In the genomic region with DNA sequence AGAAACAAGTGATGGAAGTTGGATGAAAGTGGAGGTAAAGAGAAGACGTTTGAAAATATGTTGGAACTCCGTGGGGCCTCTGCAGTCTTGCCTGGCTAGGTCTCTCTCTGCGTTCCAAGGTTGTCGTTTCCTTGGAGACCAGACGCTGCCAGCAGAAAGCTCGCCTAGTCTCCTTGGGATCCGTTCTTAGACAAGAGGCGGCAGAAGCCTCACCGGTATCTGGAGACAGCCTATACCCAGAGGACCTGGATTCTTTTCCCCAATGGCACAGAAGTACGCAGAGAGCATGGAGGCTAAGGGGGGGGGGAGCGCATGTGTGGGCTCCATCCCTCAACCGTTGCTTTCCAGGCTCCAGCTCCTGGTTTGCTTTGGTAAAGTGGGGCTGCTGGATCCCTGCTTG, we compare ENCODE assay signal across 9 mouse cellular contexts. TPM values are rescaled to one million over a fixed set of nuclear protein-coding genes. Genes with fewer than 3 reads are reported as not detected.
A peak's percentile ranks its signal among the peaks of the same experiment; 100 is the strongest.
DNase-seq lines count a peak whose midpoint lies in the region; ATAC-seq and TF ChIP-seq lines count a peak whose summit lies in the region.
"Had no signal": no experiment of that assay in that cellular context is flagged by ENCODE, and none has a peak within 500 bp of the region (broad histone marks: within the 10 kb centered on the region; RNA-seq: fewer than 3 reads in every experiment).

No protein-coding gene starts in this region.

- H3K4me2 ChIP-seq in kidney, embryonic 14.5 days (replicated peaks; ENCODE audit: low read depth, low read length), result peak overlapping the region; percentile 39
- H3K4me2 ChIP-seq in forebrain, embryonic 15.5 days (replicated peaks), result peak overlapping the region; percentile 22
- peak overlapping the region; percentile 35 for H3K4me2 ChIP-seq in midbrain, embryonic 14.5 days (ENCODE audit: low read length)

- TF ChIP-seq POLR2A in brain, embryonic 14.5 days (IDR thresholded peaks at IDR 0.05; ENCODE audit: borderline replicate concordance, extremely low read depth, insufficient read depth, insufficient read length, poor library complexity, severe bottlenecking), result no peak

- H3K27me3 ChIP-seq in kidney, embryonic 14.5 days (ENCODE audit: control insufficient read depth, insufficient read depth, low read length), result no peaks in the 10 kb centered on the region
- no peaks in the 10 kb centered on the region for H3K27me3 ChIP-seq in forebrain, embryonic 15.5 days
- H3K27me3 ChIP-seq in midbrain, embryonic 14.5 days (ENCODE audit: control insufficient read depth, insufficient read depth, low read length), result no peaks in the 10 kb centered on the region

- DNase-seq in kidney, adult 9 months, result no peak
- peak; percentile 79 for DNase-seq in brain, embryonic 14.5 days (ENCODE audit: low read depth)
- peak; percentile 70 for DNase-seq in midbrain, embryonic 14.5 days
- DNase-seq in cerebellum, adult 9-10 months, result no peak
- DNase-seq in cerebellum, adult 9-11 months, result no peak
- no peak for DNase-seq in urinary bladder, postnatal 4 days (ENCODE audit: low spot score in 2 of 2)

- ATAC-seq in kidney, embryonic 14.5 days (ENCODE audit: low FRiP score, low TSS enrichment), result 0 out of 2 replicates have a peak, but pooled peaks have one; percentile 28
- ATAC-seq in forebrain, embryonic 15.5 days (replicated peaks), result 0 out of 2 replicates have a peak, but pooled peaks have one; percentile 41
- no peak for ATAC-seq in midbrain, embryonic 14.5 days (ENCODE audit: low FRiP score, low TSS enrichment)

- H3K9ac ChIP-seq in kidney, embryonic 14.5 days (ENCODE audit: low read depth, low read length), result no peak overlapping the region
- H3K9ac ChIP-seq in forebrain, embryonic 15.5 days (replicated peaks), result no peak overlapping the region
- H3K9ac ChIP-seq in midbrain, embryonic 14.5 days (replicated peaks; ENCODE audit: low read length), result 0 out of 2 replicates have a peak overlapping the region, but pooled peaks have one; percentile 16

- peaks cover 3% of the 10 kb centered on the region; the same call in 1 of the 2 replicates for H3K4me1 ChIP-seq in kidney, embryonic 14.5 days (ENCODE audit: control insufficient read depth, insufficient read depth, low read length)
- peaks cover 7% of the 10 kb centered on the region; the same call in 1 of the 2 replicates for H3K4me1 ChIP-seq in forebrain, embryonic 15.5 days
- 0 out of 2 replicates have a peak, but pooled peaks cover 7% of the 10 kb centered on the region for H3K4me1 ChIP-seq in midbrain, embryonic 14.5 days (ENCODE audit: control insufficient read depth, insufficient read depth, low read length)

- no peaks in the 10 kb centered on the region for H3K9me3 ChIP-seq in kidney, embryonic 14.5 days (ENCODE audit: control insufficient read depth, low read length)
- no peaks in the 10 kb centered on the region for H3K9me3 ChIP-seq in forebrain, embryonic 15.5 days
- H3K9me3 ChIP-seq in midbrain, embryonic 14.5 days (ENCODE audit: control insufficient read depth, low read length), result no peaks in the 10 kb centered on the region

- H3K27ac ChIP-seq in kidney, embryonic 14.5 days (ENCODE audit: low read depth, low read length), result no peak overlapping the region
- no peak overlapping the region for H3K27ac ChIP-seq in forebrain, embryonic 15.5 days (replicated peaks)
- no peak overlapping the region for H3K27ac ChIP-seq in midbrain, embryonic 14.5 days (replicated peaks; ENCODE audit: low read depth, low read length)
- H3K27ac ChIP-seq: macrophage had no signal

- TF ChIP-seq CTCF in brain, embryonic 14.5 days (IDR thresholded peaks at IDR 0.05; ENCODE audit: borderline replicate concordance, extremely low read depth, insufficient read depth, insufficient read length), result no peak

- WGBS in kidney, embryonic 14.5 days, result 3% methylated on average over 10 of the region's 12 CpGs
- WGBS in forebrain, embryonic 15.5 days, result 3% methylated on average over 12 of the region's 12 CpGs
- WGBS in midbrain, embryonic 14.5 days, result 2% methylated on average over 12 of the region's 12 CpGs

- no peaks in the 10 kb centered on the region for H3K36me3 ChIP-seq in kidney, embryonic 14.5 days (ENCODE audit: control insufficient read depth, insufficient read depth, low read length)
- H3K36me3 ChIP-seq in forebrain, embryonic 15.5 days, result no peaks in the 10 kb centered on the region
- H3K36me3 ChIP-seq in midbrain, embryonic 14.5 days (ENCODE audit: control insufficient read depth, insufficient read depth, low read length), result no peaks in the 10 kb centered on the region

- 0 out of 2 replicates have a peak overlapping the region, but pooled peaks have one; percentile 5 for H3K4me3 ChIP-seq in kidney, embryonic 14.5 days (ENCODE audit: low read length)
- H3K4me3 ChIP-seq in forebrain, embryonic 15.5 days, result 0 out of 2 replicates have a peak overlapping the region, but pooled peaks have one; percentile 1
- H3K4me3 ChIP-seq in midbrain, embryonic 14.5 days (replicated peaks; ENCODE audit: low read depth, low read length), result peak overlapping the region; percentile 8; the same call in 1 of the 2 replicates

RNA-seq across cellular contexts. Expression of a gene that starts 12.1 kb away (rescaled TPM):
- polyA plus RNA-seq in kidney, embryonic 14.5 days (2014; fragmentation: Nextera tagmentation; extraction: Ambion mirVana), result 0.37 TPM in 2 replicates
- polyA plus RNA-seq in brain, embryonic 14.5 days (2012; rRNA removed), result 1.4 and 2.6 TPM in 2 replicates
- 2.1 and 3.7 TPM in 2 replicates for polyA plus RNA-seq in forebrain, embryonic 15.5 days (2015; fragmentation: Nextera tagmentation; extraction: Ambion mirVana)
- 1.0 and 1.1 TPM in 2 replicates for polyA plus RNA-seq in midbrain, embryonic 14.5 days (2014; fragmentation: Nextera tagmentation; extraction: Ambion mirVana)
- polyA plus RNA-seq: macrophage had no signal

RNA-seq across cellular contexts. Expression of a gene that starts 12.7 kb away (rescaled TPM):
- 51.1 and 62.2 TPM in 2 replicates for polyA plus RNA-seq in kidney, embryonic 14.5 days (2014; fragmentation: Nextera tagmentation; extraction: Ambion mirVana)
- 18.1 and 19.9 TPM in 2 replicates for polyA plus RNA-seq in brain, embryonic 14.5 days (2012; rRNA removed)
- 18.7 TPM in 2 replicates for polyA plus RNA-seq in forebrain, embryonic 15.5 days (2015; fragmentation: Nextera tagmentation; extraction: Ambion mirVana)
- polyA plus RNA-seq in midbrain, embryonic 14.5 days (2014; fragmentation: Nextera tagmentation; extraction: Ambion mirVana), result 18.0 and 19.3 TPM in 2 replicates

RNA-seq across cellular contexts. Expression of a gene that starts 29.6 kb away (rescaled TPM):
- polyA plus RNA-seq in kidney, embryonic 14.5 days (2014; fragmentation: Nextera tagmentation; extraction: Ambion mirVana), result 22.3 and 25.3 TPM in 2 replicates
- polyA plus RNA-seq in brain, embryonic 14.5 days (2012; rRNA removed), result 87.0 and 105 TPM in 2 replicates
- polyA plus RNA-seq in forebrain, embryonic 15.5 days (2015; fragmentation: Nextera tagmentation; extraction: Ambion mirVana), result 17.7 and 18.3 TPM in 2 replicates
- 21.9 and 25.4 TPM in 2 replicates for polyA plus RNA-seq in midbrain, embryonic 14.5 days (2014; fragmentation: Nextera tagmentation; extraction: Ambion mirVana)

RNA-seq across cellular contexts. Expression of a gene that starts 36.9 kb away (rescaled TPM):
- polyA plus RNA-seq in kidney, embryonic 14.5 days (2014; fragmentation: Nextera tagmentation; extraction: Ambion mirVana), result not detected in 2 replicates
- polyA plus RNA-seq in brain, embryonic 14.5 days (2012; rRNA removed), result not detected in 2 replicates
- polyA plus RNA-seq in forebrain, embryonic 15.5 days (2015; fragmentation: Nextera tagmentation; extraction: Ambion mirVana), result not detected in 2 replicates
- polyA plus RNA-seq in midbrain, embryonic 14.5 days (2014; fragmentation: Nextera tagmentation; extraction: Ambion mirVana), result not detected in 2 replicates
- polyA plus RNA-seq: macrophage had no signal

RNA-seq across cellular contexts. Expression of a gene that starts 49.4 kb away (rescaled TPM):
- not detected in 2 replicates for polyA plus RNA-seq in kidney, embryonic 14.5 days (2014; fragmentation: Nextera tagmentation; extraction: Ambion mirVana)
- 0.15 TPM in 1 of 2 replicates, not detected in the other for polyA plus RNA-seq in brain, embryonic 14.5 days (2012; rRNA removed)
- polyA plus RNA-seq in forebrain, embryonic 15.5 days (2015; fragmentation: Nextera tagmentation; extraction: Ambion mirVana), result not detected in 2 replicates
- polyA plus RNA-seq in midbrain, embryonic 14.5 days (2014; fragmentation: Nextera tagmentation; extraction: Ambion mirVana), result not detected in 2 replicates
- polyA plus RNA-seq: macrophage had no signal

Comparison
In these comparisons a context has a peak if more than half of its experiments do, and no peak if none do; other contexts are left out.
1. DNase-seq: peak in brain, embryonic 14.5 days (single experiment) and midbrain, embryonic 14.5 days (single experiment); none in kidney, adult 9 months (single experiment), cerebellum, adult 9-10 months (single experiment), cerebellum, adult 9-11 months (single experiment) and urinary bladder, postnatal 4 days (0 of 2).
2. Peak in every context shown above with its lines, with median percentiles within 50 percentile points of each other: H3K4me2 ChIP-seq and H3K4me3 ChIP-seq.